Mouse (Mus musculus): ENCODE results near the gene Efcab6. TPM values are rescaled to one million over a fixed set of nuclear protein-coding genes. Genes with fewer than 3 reads are reported as not detected.

Efcab6 gene
- not detected in 2 replicates for total RNA-seq (2023)

DNA sequence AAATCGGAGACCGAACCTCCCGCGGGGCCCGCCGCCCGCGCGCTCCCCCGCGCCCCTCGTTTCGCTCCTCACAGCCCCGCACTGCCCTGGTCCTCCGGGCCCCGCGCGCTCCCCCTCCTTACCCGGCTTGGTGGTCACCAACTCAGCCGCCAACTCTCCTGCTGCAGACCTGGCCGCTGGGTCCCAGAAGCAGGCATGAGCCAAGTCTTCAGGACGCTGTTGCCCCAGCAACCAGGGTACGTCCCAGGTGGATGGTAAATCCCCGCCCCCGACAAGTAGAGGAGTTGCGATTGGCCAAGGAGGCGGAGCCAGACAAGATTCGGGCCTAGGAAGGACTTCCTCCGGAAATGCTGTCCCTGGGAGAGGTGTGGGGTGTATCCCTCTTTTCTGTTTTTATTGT, at the start of gene Efcab6:
Gene Efcab6 (minus strand): TSS at position 240 of the 400 bp plus-strand sequence.

DNA sequence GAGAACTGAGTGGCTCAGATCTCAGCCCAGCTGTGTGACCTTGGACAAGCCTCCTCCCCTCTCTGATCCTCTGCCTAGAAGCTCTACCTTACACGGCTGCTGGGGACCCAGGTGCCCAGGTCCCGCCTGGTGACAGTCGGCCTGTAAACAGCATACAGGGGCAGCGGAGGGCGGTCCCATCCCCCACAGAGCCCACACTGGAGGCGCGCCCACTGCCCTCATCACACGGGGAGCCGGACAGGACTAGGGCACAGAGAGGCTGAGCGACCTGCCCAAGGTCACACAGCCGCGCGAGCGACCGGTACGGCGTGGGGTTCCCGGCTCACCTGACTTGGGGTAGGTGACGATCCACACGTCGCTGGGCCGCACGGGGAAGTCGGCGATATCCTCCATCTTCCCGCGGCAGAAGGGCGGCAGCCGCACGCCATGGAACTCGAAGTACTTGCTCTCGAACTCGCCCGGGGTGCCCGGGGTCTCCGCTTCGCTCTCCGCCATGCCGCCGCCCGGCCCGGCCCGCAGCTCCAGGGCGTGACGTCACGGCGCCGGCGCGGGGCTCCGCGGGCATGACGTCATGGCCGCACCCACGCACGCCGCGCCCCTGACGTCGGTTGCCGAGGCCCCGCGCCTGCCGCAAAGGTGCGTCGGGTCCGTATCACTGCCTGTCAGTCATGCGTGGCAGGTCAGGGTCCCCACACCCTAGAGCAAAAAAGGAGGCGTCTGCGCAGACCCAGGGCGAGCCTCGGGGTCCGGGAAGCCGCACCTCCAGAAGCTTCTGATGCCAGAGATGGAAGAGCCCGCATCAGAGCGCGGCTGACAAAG, 40.1 kb upstream of the Efcab6 start, which contains the start of gene Sult4a1:
Gene Sult4a1 (minus strand): TSS at position 650 of the 819 bp plus-strand sequence.

Other genes with a start within 250 kb of the Efcab6 start
- not detected in 2 replicates for gene Sult4a1, start 40.4 kb upstream of the Efcab6 start, total RNA-seq (2023)
- gene Pnpla5, start 57.8 kb upstream of the Efcab6 start, total RNA-seq (2023), result not detected in 2 replicates
- gene Pnpla3, start 102.5 kb upstream of the Efcab6 start, total RNA-seq (2023), result not detected in 2 replicates
- 27.7 and 36.2 TPM in 2 replicates for gene Samm50, start 126.9 kb upstream of the Efcab6 start, total RNA-seq (2023)
- 10.8 and 21.4 TPM in 2 replicates for gene Parvb, start 166.7 kb upstream of the Efcab6 start, total RNA-seq (2023)